Mouse (Mus musculus): ENCODE data around the gene Ncf1. TPM values are rescaled to one million over a fixed set of nuclear protein-coding genes. Genes with fewer than 3 reads are reported as not detected.

Gene Ncf1
- polyA plus RNA-seq (2015; fragmentation: Nextera tagmentation; extraction: Ambion mirVana), result 2.7 and 2.8 TPM in 2 replicates

GRCm38 (mm10) chr5:134229391-134229790 lies at the start of gene Ncf1:
TSS of gene Ncf1 (minus strand) at chr5:134229625.
- Histone ChIP-seq H3K36me3 (no peaks in the 10 kb centered on the region), H3K9me3 (no peaks in the 10 kb centered on the region), H3K27me3 (no peaks in the 10 kb centered on the region), H3K27ac (no peak within 1 kb of the TSS), H3K4me1 (peaks cover 39% of the 10 kb centered on the region), H3K4me3 (no peak within 1 kb of the TSS), H3K9ac (no peak within 1 kb of the TSS), H3K4me2 (replicated peaks) (no peak within 1 kb of the TSS)
- no peak for ATAC-seq (ENCODE audit: low FRiP score, low read depth)
- 85% methylated on average over 7 of the region's 7 CpGs for WGBS

DNA sequence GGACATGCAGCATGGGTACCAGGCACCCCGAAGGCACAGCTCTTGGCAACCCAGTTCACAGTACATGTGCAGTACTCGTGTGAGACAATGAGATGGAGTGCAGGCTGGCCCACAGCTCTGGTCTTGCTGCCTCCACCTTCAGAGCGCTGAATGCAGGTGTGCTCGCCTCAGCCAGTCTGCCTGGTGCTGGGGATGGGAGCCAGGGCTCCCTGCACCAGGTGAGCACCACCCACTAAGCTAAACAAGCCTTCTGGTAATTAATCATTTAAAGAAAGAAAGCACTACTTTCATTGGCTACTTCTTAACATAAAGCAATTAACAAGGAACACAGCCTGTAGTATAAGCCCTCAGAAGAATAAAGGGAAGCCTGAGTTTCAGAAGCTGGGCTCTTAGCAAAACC lies 47.7 kb upstream of the Ncf1 start:
- Histone ChIP-seq H3K9ac (no peak overlapping the region), H3K27me3 (no peaks in the 10 kb centered on the region), H3K4me3 (no peak overlapping the region), H3K4me1 (no peaks in the 10 kb centered on the region), H3K36me3 (peaks cover 95% of the 10 kb centered on the region), H3K27ac (no peak overlapping the region), H3K9me3 (no peaks in the 10 kb centered on the region), H3K4me2 (replicated peaks) (no peak overlapping the region)
- 95% methylated on average over 4 of the region's 4 CpGs for WGBS
- no peak for ATAC-seq (ENCODE audit: low FRiP score, low read depth)

DNA sequence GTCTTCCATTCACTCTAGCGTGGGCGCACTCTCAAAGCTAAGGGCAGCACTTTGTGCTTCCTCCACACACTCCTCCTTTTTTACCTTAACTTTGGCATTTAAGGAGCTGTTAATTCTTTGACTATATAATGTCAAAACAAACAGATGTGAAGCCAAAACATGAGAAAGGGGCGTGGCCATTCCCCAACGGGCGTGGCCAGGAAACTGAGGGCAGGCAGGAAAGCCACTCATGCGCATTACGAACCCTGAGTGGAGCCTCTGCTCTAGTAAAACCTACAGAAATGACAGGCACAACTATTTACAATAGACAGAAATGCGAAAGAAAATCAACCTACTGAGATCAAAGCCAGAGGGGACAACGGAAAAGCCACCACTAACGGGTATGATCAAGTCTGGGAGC lies 46.1 kb upstream of the Ncf1 start:
- no peak overlapping the region for H3K9ac ChIP-seq
- no peak overlapping the region for H3K4me3 ChIP-seq
- H3K27ac ChIP-seq, result no peak overlapping the region
- peaks cover 97% of the 10 kb centered on the region for H3K36me3 ChIP-seq
- ATAC-seq (ENCODE audit: low FRiP score, low read depth), result no peak
- no peaks in the 10 kb centered on the region for H3K4me1 ChIP-seq
- 88% methylated on average over 10 of the region's 10 CpGs for WGBS
- H3K9me3 ChIP-seq, result no peaks in the 10 kb centered on the region
- H3K27me3 ChIP-seq, result no peaks in the 10 kb centered on the region
- H3K4me2 ChIP-seq (replicated peaks), result no peak overlapping the region

DNA sequence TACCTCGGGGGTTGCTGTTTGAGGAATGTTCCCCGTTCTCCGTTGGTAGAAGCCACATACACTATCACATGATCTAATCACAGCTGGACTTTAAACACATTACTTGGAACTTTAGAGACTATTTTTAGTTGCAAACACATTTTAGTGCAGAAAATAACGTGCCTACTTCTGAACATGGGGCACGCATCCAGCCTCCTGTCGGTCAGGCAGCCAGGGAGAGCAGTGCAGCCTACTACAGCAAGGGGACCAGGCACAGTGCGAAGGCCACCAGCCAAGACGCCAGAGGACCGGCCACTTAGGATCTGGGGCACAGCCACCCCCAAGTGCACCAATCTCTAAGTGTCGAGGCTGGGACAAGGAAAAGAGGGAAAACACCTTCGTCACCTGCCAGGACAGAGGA lies 45.6 kb upstream of the Ncf1 start:
- Histone ChIP-seq H3K9ac (no peak overlapping the region), H3K27ac (no peak overlapping the region), H3K36me3 (peaks cover 97% of the 10 kb centered on the region), H3K4me3 (no peak overlapping the region), H3K27me3 (no peaks in the 10 kb centered on the region), H3K4me1 (no peaks in the 10 kb centered on the region), H3K4me2 (replicated peaks) (no peak overlapping the region), H3K9me3 (no peaks in the 10 kb centered on the region)
- ATAC-seq (ENCODE audit: low FRiP score, low read depth), result no peak
- 87% methylated on average over 11 of the region's 11 CpGs for WGBS

- H3K27ac ChIP-seq, result no peak overlapping the region; the same call in 1 of the 2 replicates
- peaks cover 97% of the 10 kb centered on the region for H3K36me3 ChIP-seq
These were observed 44.3 kb upstream of the Ncf1 start for GRCm38 (mm10) chr5:134273761-134274160.

DNA sequence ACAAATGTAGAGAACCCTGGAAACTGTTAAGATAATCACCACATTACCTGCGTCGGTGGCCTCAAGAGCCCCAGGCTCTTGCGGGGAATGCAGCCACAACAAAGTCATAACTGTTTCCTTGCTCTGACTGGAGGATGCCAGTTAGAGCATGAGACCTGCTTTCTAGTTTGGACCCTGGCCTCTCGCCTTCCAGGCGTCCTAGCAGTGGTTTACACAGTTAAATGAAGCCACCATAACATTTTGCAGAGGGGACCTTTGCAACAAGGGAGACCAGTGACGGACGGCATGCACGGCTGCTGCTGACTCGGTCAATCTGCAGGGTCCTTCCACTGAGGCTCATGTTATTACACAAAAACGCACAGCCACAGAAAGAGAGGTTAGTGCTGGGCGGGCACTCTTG lies 43.3 kb upstream of the Ncf1 start:
- WGBS, result 81% methylated on average over 11 of the region's 11 CpGs

More at GRCm38 (mm10) chr5:134273761-134274160, 44.3 kb upstream of the Ncf1 start:
- ATAC-seq (ENCODE audit: low FRiP score, low read depth), result no peak
- 89% methylated on average over 8 of the region's 8 CpGs for whole genome bisulfite sequencing
- Histone ChIP-seq H3K4me3 (no peak overlapping the region), H3K4me2 (replicated peaks) (no peak overlapping the region), H3K27me3 (no peaks in the 10 kb centered on the region), H3K9me3 (no peaks in the 10 kb centered on the region), H3K4me1 (no peaks in the 10 kb centered on the region), H3K9ac (no peak overlapping the region)

GRCm38 (mm10) chr5:134271421-134271820 lies 42.0 kb upstream of the Ncf1 start:
- Histone ChIP-seq H3K4me2 (replicated peaks) (no peak overlapping the region), H3K27ac (no peak overlapping the region), H3K9me3 (no peaks in the 10 kb centered on the region), H3K9ac (no peak overlapping the region), H3K4me1 (no peaks in the 10 kb centered on the region), H3K36me3 (peaks cover 97% of the 10 kb centered on the region), H3K27me3 (no peaks in the 10 kb centered on the region), H3K4me3 (no peak overlapping the region)
- WGBS, result 90% methylated on average over 11 of the region's 11 CpGs
- no peak for ATAC-seq (ENCODE audit: low FRiP score, low read depth)

More for the DNA sequence above, 43.3 kb upstream of the Ncf1 start:
- peaks cover 97% of the 10 kb centered on the region for H3K36me3 ChIP-seq
- no peaks in the 10 kb centered on the region for H3K9me3 ChIP-seq
- H3K27ac ChIP-seq, result no peak overlapping the region
- H3K27me3 ChIP-seq, result no peaks in the 10 kb centered on the region
- H3K4me2 ChIP-seq (replicated peaks), result no peak overlapping the region
- ATAC-seq (ENCODE audit: low FRiP score, low read depth), result no peak
- H3K9ac ChIP-seq, result no peak overlapping the region
- H3K4me1 ChIP-seq, result no peaks in the 10 kb centered on the region
- H3K4me3 ChIP-seq, result no peak overlapping the region

GRCm38 (mm10) chr5:134270566-134270965 lies 41.1 kb upstream of the Ncf1 start:
- WGBS, result 92% methylated on average over 4 of the region's 4 CpGs
- H3K27me3 ChIP-seq, result no peaks in the 10 kb centered on the region
- no peak overlapping the region for H3K9ac ChIP-seq
- no peak overlapping the region for H3K4me2 ChIP-seq (replicated peaks)
- no peak for ATAC-seq (ENCODE audit: low FRiP score, low read depth)
- H3K4me1 ChIP-seq, result no peaks in the 10 kb centered on the region
- no peak overlapping the region for H3K27ac ChIP-seq
- peaks cover 98% of the 10 kb centered on the region for H3K36me3 ChIP-seq
- no peak overlapping the region for H3K4me3 ChIP-seq
- no peaks in the 10 kb centered on the region for H3K9me3 ChIP-seq

DNA sequence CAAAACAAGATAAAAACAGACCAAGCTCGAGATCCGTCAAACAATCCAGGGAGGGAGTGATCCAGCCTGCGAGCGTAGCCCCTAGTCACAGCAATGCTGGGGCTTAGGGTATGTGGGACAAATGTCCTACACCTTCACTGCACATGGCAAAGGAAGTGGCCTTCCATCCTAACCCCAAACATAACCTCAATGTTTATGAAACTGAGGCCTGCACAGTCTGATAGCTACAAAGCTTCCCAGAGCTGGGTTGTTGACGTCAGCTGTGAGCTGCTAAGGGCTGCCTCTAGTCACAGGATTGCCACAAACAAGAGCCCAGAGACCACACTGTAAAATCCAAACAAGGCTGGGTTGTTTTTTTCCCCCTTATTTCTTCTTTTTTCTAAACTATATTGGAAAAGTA lies 40.3 kb upstream of the Ncf1 start:
- Histone ChIP-seq H3K27me3 (no peaks in the 10 kb centered on the region), H3K4me3 (no peak overlapping the region), H3K4me1 (no peaks in the 10 kb centered on the region), H3K9ac (no peak overlapping the region), H3K36me3 (peaks cover 98% of the 10 kb centered on the region), H3K4me2 (replicated peaks) (no peak overlapping the region), H3K9me3 (no peaks in the 10 kb centered on the region), H3K27ac (no peak overlapping the region)
- ATAC-seq (ENCODE audit: low FRiP score, low read depth), result no peak
- WGBS, result 87% methylated on average over 5 of the region's 5 CpGs

DNA sequence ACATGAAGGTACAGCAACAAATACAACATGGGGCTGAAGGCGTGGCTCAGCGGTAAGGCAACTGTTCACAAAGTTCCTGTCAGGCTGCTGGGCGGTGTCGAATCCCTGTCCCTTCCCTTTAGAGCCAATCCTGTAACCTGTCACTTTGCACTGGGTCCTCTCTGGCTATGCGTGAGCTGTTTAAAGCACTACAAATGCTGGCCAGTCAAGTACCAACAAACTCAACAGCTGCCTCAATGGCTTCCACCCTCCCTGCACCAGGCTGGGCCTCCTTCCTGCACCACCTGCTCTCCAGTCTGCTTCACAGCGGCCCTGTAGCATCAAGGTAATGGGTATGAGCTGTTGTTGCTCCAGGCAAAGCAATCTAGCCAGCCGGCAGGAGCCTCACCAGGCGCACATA lies 39.3 kb upstream of the Ncf1 start:
- H3K27ac ChIP-seq, result no peak overlapping the region
- whole genome bisulfite sequencing, result 97% methylated on average over 8 of the region's 8 CpGs
- H3K4me2 ChIP-seq (replicated peaks), result no peak overlapping the region
- peaks cover 100% of the 10 kb centered on the region for H3K36me3 ChIP-seq
- H3K9me3 ChIP-seq, result no peaks in the 10 kb centered on the region
- ATAC-seq (ENCODE audit: low FRiP score, low read depth), result no peak
- no peaks in the 10 kb centered on the region for H3K4me1 ChIP-seq
- no peak overlapping the region for H3K4me3 ChIP-seq
- no peak overlapping the region for H3K9ac ChIP-seq
- no peaks in the 10 kb centered on the region for H3K27me3 ChIP-seq

DNA sequence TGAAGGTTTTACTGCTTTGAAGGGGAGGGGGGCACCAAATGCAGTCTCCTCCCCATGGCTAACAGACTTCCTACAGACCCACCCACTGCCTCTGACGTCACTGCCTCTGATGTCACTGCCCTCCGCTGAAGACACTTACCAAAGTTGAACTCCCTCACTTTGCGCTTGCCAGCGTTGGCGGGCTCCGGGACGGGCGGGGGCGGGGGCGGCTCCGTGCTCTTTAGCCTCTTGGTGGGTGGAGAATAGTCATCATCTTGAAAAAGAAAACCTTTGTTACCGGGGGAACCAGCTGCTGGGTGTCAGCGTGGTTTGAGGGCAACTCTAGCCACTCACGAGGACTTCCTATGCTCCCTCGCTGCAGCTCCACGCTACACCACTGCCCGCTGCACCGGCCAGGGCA lies 37.0 kb upstream of the Ncf1 start:
- Histone ChIP-seq H3K4me3 (no peak overlapping the region), H3K4me1 (no peaks in the 10 kb centered on the region), H3K27me3 (no peaks in the 10 kb centered on the region), H3K36me3 (peaks cover 100% of the 10 kb centered on the region), H3K9ac (no peak overlapping the region), H3K27ac (no peak overlapping the region), H3K9me3 (no peaks in the 10 kb centered on the region), H3K4me2 (replicated peaks) (no peak overlapping the region)
- ATAC-seq (ENCODE audit: low FRiP score, low read depth), result no peak
- 89% methylated on average over 18 of the region's 18 CpGs for WGBS

- no peak overlapping the region for H3K4me2 ChIP-seq (replicated peaks)
- no peak for ATAC-seq (ENCODE audit: low FRiP score, low read depth)
- H3K9ac ChIP-seq, result no peak overlapping the region
- no peaks in the 10 kb centered on the region for H3K27me3 ChIP-seq
- no peak overlapping the region for H3K4me3 ChIP-seq
- peaks cover 100% of the 10 kb centered on the region for H3K36me3 ChIP-seq
- no peaks in the 10 kb centered on the region for H3K9me3 ChIP-seq
- no peaks in the 10 kb centered on the region for H3K4me1 ChIP-seq
- no peak overlapping the region for H3K27ac ChIP-seq
- WGBS, result 65% methylated on average over 2 of the region's 2 CpGs
These were observed 36.5 kb upstream of the Ncf1 start for GRCm38 (mm10) chr5:134265890-134266289.

DNA sequence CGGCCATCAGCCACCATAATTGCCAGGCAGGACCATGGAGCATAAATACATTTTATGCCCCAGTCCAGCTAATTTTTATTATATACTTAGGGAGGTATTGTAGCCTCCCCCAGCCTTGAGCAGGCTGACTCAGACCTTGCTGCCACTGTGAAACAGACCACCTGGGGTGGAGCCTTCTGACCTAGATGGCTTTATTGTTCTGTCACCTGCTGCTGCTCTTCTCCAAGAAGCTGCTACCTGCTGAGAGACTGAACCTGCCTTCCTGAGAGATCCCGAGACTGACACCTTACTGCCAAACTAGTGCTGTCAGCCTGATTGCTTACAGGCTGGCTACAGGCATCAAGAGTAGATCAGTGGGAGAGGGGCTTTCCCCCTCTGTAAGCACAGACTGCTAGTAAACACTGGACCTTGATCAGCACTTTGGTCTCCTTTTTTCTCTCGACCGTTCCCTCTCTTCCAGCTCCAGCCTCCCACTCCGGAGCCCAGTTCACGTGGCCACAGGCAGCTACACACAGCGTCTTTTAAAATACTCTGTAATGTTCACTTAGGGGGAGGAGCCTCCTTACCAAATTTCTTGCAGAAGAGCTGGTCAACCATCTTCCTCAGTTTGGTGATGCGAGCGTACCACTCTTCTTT lies 30.7 kb upstream of the Ncf1 start:
- Histone ChIP-seq H3K9ac (no peak overlapping the region), H3K4me3 (no peak overlapping the region), H3K36me3 (peaks cover 98% of the 10 kb centered on the region), H3K4me1 (no peaks in the 10 kb centered on the region), H3K9me3 (no peaks in the 10 kb centered on the region), H3K4me2 (replicated peaks) (no peak overlapping the region), H3K27ac (no peak overlapping the region), H3K27me3 (no peaks in the 10 kb centered on the region)
- no peak for ATAC-seq (ENCODE audit: low FRiP score, low read depth)
- WGBS, result 88% methylated on average over 9 of the region's 9 CpGs

Measured in limb, embryonic 13.5 days (tissue).